Mouse (Mus musculus): ENCODE measurements around the gene Chchd3.

DNA sequence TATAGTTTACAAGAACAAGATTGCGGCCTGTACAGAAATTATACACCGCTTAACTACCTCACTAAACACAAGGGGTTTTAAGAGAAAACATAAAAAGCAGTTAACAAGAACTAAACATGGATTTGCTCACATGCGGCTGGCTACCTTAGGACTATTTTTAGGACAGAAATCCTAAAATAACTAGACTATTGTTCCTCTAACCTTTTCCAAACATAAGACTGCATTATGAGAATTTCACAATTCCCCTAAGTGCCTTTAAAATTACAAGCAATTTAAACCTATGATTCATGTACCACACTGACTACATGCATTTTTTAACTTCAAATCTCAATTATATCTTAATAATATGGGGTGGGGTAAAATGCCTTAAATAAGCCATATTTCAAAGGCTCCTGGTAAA is 123.3 kb downstream of the Chchd3 start:
- no peak for TF ChIP-seq CTCF (IDR thresholded peaks at IDR 0.05; ENCODE audit: low read depth)
- TF ChIP-seq EP300 (IDR thresholded peaks at IDR 0.05; ENCODE audit: low read depth), result no peak
